Mouse (Mus musculus): Measurements from ENCODE around the gene Fbxo27. TPM values are rescaled to one million over a fixed set of nuclear protein-coding genes. Genes with fewer than 3 reads are reported as not detected.

Fbxo27 gene
- total and polyA plus RNA-seq, 3 experiments = 0.23 to 1.2 TPM; not detected in 1

- DNase-seq = peak; percentile 76 to 81
- intact Hi-C loops (cut with DNase I) = no loop called here
- no peaks in the 10 kb centered on the region for H3K79me2 ChIP-seq (replicated peaks; ENCODE audit: control insufficient read depth, insufficient read depth, low read length)
- H3K4me1 ChIP-seq (ENCODE audit: control insufficient read depth, insufficient read depth, low read length) = no peaks in the 10 kb centered on the region
- 8% methylated on average over 58 of the region's 58 CpGs for WGBS
- H3K27ac ChIP-seq = no peak overlapping the region
- no peaks in the 10 kb centered on the region for H3K27me3 ChIP-seq (ENCODE audit: control insufficient read depth, insufficient read depth, low read length)
- peak overlapping the region; percentile 24 for H3K4me3 ChIP-seq
- H3K9ac ChIP-seq (ENCODE audit: low read depth, low read length) = peak overlapping the region; percentile 39; the same call in 1 of the 2 replicates
- H3K36me3 ChIP-seq (ENCODE audit: control insufficient read depth, insufficient read depth, low read length) = no peaks in the 10 kb centered on the region
- TF ChIP-seq POLR2A (IDR thresholded peaks at IDR 0.05; ENCODE audit: insufficient read depth, low read depth, low read length) = no peak
- no peak for TF ChIP-seq EP300 (IDR thresholded peaks at IDR 0.05; ENCODE audit: insufficient read depth, low read depth, low read length)
- TF ChIP-seq CTCF (IDR thresholded peaks at IDR 0.05) = no peak
Observed at GRCm38 (mm10) chr7:28732341-28733142, 39.9 kb downstream of the Fbxo27 start.

- WGBS = 32% methylated on average over 11 of the region's 11 CpGs
- Histone ChIP-seq H3K36me3 (ENCODE audit: control insufficient read depth, insufficient read depth, low read length) (no peaks in the 10 kb centered on the region), H3K79me2 (replicated peaks; ENCODE audit: control insufficient read depth, insufficient read depth, low read length) (no peaks in the 10 kb centered on the region)
Observed at GRCm38 (mm10) chr7:28733211-28733610, 40.6 kb downstream of the Fbxo27 start.

GRCm38 (mm10) chr7:28735701-28736100 lies 43.1 kb downstream of the Fbxo27 start:
- WGBS = 80% methylated on average over 6 of the region's 6 CpGs
- Histone ChIP-seq H3K9ac (ENCODE audit: low read depth, low read length) (no peak overlapping the region), H3K4me3 (no peak overlapping the region), H3K4me1 (ENCODE audit: control insufficient read depth, insufficient read depth, low read length) (no peaks in the 10 kb centered on the region), H3K79me2 (replicated peaks; ENCODE audit: control insufficient read depth, insufficient read depth, low read length) (no peaks in the 10 kb centered on the region), H3K27me3 (ENCODE audit: control insufficient read depth, insufficient read depth, low read length) (no peaks in the 10 kb centered on the region), H3K27ac (no peak overlapping the region), H3K36me3 (ENCODE audit: control insufficient read depth, insufficient read depth, low read length) (no peaks in the 10 kb centered on the region)
- no peak for DNase-seq
- intact Hi-C loops (cut with DNase I) = no loop called here
- no peak for TF ChIP-seq POLR2A (IDR thresholded peaks at IDR 0.05; ENCODE audit: insufficient read depth, low read depth, low read length)
- no peak for TF ChIP-seq CTCF (IDR thresholded peaks at IDR 0.05)

More at GRCm38 (mm10) chr7:28733211-28733610, 40.6 kb downstream of the Fbxo27 start:
- H3K27ac ChIP-seq = no peak overlapping the region
- no peak for DNase-seq
- H3K9ac ChIP-seq (ENCODE audit: low read depth, low read length) = no peak overlapping the region
- H3K4me1 ChIP-seq (ENCODE audit: control insufficient read depth, insufficient read depth, low read length) = no peaks in the 10 kb centered on the region
- no peaks in the 10 kb centered on the region for H3K27me3 ChIP-seq (ENCODE audit: control insufficient read depth, insufficient read depth, low read length)
- peak overlapping the region; percentile 24 for H3K4me3 ChIP-seq
- TF ChIP-seq EP300 (IDR thresholded peaks at IDR 0.05; ENCODE audit: insufficient read depth, low read depth, low read length) (no peak), CTCF (IDR thresholded peaks at IDR 0.05) (no peak), POLR2A (IDR thresholded peaks at IDR 0.05; ENCODE audit: insufficient read depth, low read depth, low read length) (no peak)
- intact Hi-C loops (cut with DNase I) = no loop called here

GRCm38 (mm10) chr7:28739829-28740228 lies 47.2 kb downstream of the Fbxo27 start:
- intact Hi-C loops (cut with DNase I) = no loop called here
- no peaks in the 10 kb centered on the region for H3K79me2 ChIP-seq (replicated peaks; ENCODE audit: control insufficient read depth, insufficient read depth, low read length)
- no peak overlapping the region for H3K9ac ChIP-seq (ENCODE audit: low read depth, low read length)
- no peaks in the 10 kb centered on the region for H3K36me3 ChIP-seq (ENCODE audit: control insufficient read depth, insufficient read depth, low read length)
- H3K27me3 ChIP-seq (ENCODE audit: control insufficient read depth, insufficient read depth, low read length) = no peaks in the 10 kb centered on the region
- TF ChIP-seq EP300 (IDR thresholded peaks at IDR 0.05; ENCODE audit: insufficient read depth, low read depth, low read length) (no peak), CTCF (IDR thresholded peaks at IDR 0.05) (no peak), POLR2A (IDR thresholded peaks at IDR 0.05; ENCODE audit: insufficient read depth, low read depth, low read length) (no peak)
- H3K4me1 ChIP-seq (ENCODE audit: control insufficient read depth, insufficient read depth, low read length) = peaks cover 5% of the 10 kb centered on the region
- H3K27ac ChIP-seq = no peak overlapping the region
- WGBS = 90% methylated on average over 21 of the region's 21 CpGs
- DNase-seq = no peak
- H3K4me3 ChIP-seq = no peak overlapping the region

GRCm38 (mm10) chr7:28740949-28741348 lies 48.3 kb downstream of the Fbxo27 start:
- 28% methylated on average over 9 of the region's 9 CpGs for WGBS
- intact Hi-C loops (cut with DNase I) = no loop called here
- TF ChIP-seq CTCF (IDR thresholded peaks at IDR 0.05) (no peak), EP300 (IDR thresholded peaks at IDR 0.05; ENCODE audit: insufficient read depth, low read depth, low read length) (no peak), POLR2A (IDR thresholded peaks at IDR 0.05; ENCODE audit: insufficient read depth, low read depth, low read length) (no peak)
- peak overlapping the region; percentile 81 for H3K9ac ChIP-seq (ENCODE audit: low read depth, low read length)
- H3K27me3 ChIP-seq (ENCODE audit: control insufficient read depth, insufficient read depth, low read length) = no peaks in the 10 kb centered on the region
- H3K27ac ChIP-seq = peak overlapping the region; percentile 97
- no peaks in the 10 kb centered on the region for H3K36me3 ChIP-seq (ENCODE audit: control insufficient read depth, insufficient read depth, low read length)
- peaks cover 5% of the 10 kb centered on the region for H3K4me1 ChIP-seq (ENCODE audit: control insufficient read depth, insufficient read depth, low read length)
- DNase-seq = no peak
- no peaks in the 10 kb centered on the region for H3K79me2 ChIP-seq (replicated peaks; ENCODE audit: control insufficient read depth, insufficient read depth, low read length)
- peak overlapping the region; percentile 93 for H3K4me3 ChIP-seq

- no peaks in the 10 kb centered on the region for H3K36me3 ChIP-seq (ENCODE audit: control insufficient read depth, insufficient read depth, low read length)
- intact Hi-C loops (cut with DNase I) = no loop called here
- WGBS = 2% methylated on average over 13 of the region's 13 CpGs
Observed at GRCm38 (mm10) chr7:28741368-28741708, 48.7 kb downstream of the Fbxo27 start.

More at GRCm38 (mm10) chr7:28741368-28741708, 48.7 kb downstream of the Fbxo27 start:
- TF ChIP-seq POLR2A (IDR thresholded peaks at IDR 0.05; ENCODE audit: insufficient read depth, low read depth, low read length) (no peak), EP300 (IDR thresholded peaks at IDR 0.05; ENCODE audit: insufficient read depth, low read depth, low read length) (no peak), CTCF (IDR thresholded peaks at IDR 0.05) (no peak)
- H3K27ac ChIP-seq = peak overlapping the region; percentile 97
- H3K79me2 ChIP-seq (replicated peaks; ENCODE audit: control insufficient read depth, insufficient read depth, low read length) = no peaks in the 10 kb centered on the region
- H3K4me1 ChIP-seq (ENCODE audit: control insufficient read depth, insufficient read depth, low read length) = peaks cover 5% of the 10 kb centered on the region
- H3K9ac ChIP-seq (ENCODE audit: low read depth, low read length) = peak overlapping the region; percentile 81
- no peaks in the 10 kb centered on the region for H3K27me3 ChIP-seq (ENCODE audit: control insufficient read depth, insufficient read depth, low read length)
- DNase-seq = no peak
- H3K4me3 ChIP-seq = peak overlapping the region; percentile 93

Measured in heart, adult 2 months (tissue).